Mouse (Mus musculus) lung, adult 18-20 months (tissue): Measurements from ENCODE around the gene Srbd1.

Source experiments
- DNase-seq, 2 experiments: peaks; one replicate each; pipeline ENCODE4 v3.0.0; 2022; ENCODE audit warnings: mixed read lengths in 2 of 2

Srbd1 gene

GRCm38 (mm10) chr17:86135835-86136234 is 9.1 kb downstream of the Srbd1 start:
- no peak for DNase-seq

GRCm38 (mm10) chr17:86134461-86134860 is 10.5 kb downstream of the Srbd1 start:
- DNase-seq = no peak

- DNase-seq = no peak
These were observed 12.4 kb downstream of the Srbd1 start for GRCm38 (mm10) chr17:86132534-86132933.

- DNase-seq = no peak
These were observed 16.8 kb downstream of the Srbd1 start for GRCm38 (mm10) chr17:86128198-86128597.

GRCm38 (mm10) chr17:86125908-86126307 is 19.1 kb downstream of the Srbd1 start:
- DNase-seq = no peak

- DNase-seq = no peak
These were observed 21.8 kb downstream of the Srbd1 start for GRCm38 (mm10) chr17:86123146-86123545.

GRCm38 (mm10) chr17:86096875-86097274 is 48.1 kb downstream of the Srbd1 start:
- no peak for DNase-seq

- no peak for DNase-seq
These were observed 51.9 kb downstream of the Srbd1 start for GRCm38 (mm10) chr17:86093124-86093523.

GRCm38 (mm10) chr17:86091631-86092030 is 53.3 kb downstream of the Srbd1 start:
- DNase-seq = no peak

- no peak for DNase-seq
These were observed 54.9 kb downstream of the Srbd1 start for GRCm38 (mm10) chr17:86089893-86090588.

GRCm38 (mm10) chr17:86087922-86088321 is 57.1 kb downstream of the Srbd1 start:
- no peak for DNase-seq

GRCm38 (mm10) chr17:86086191-86086590 is 58.8 kb downstream of the Srbd1 start:
- peak in 1 of 2 experiments; percentile 21 for DNase-seq

- DNase-seq = peak in 1 of 2 experiments; percentile 10
These were observed 61.8 kb downstream of the Srbd1 start for GRCm38 (mm10) chr17:86083207-86083606.

- DNase-seq = no peak
These were observed 66.9 kb downstream of the Srbd1 start for GRCm38 (mm10) chr17:86078060-86078459.

- DNase-seq = no peak
These were observed 77.5 kb downstream of the Srbd1 start for GRCm38 (mm10) chr17:86067444-86067843.

GRCm38 (mm10) chr17:86065833-86066232 is 79.1 kb downstream of the Srbd1 start:
- no peak for DNase-seq

- DNase-seq = peak; percentile 25 to 57
These were observed 81.5 kb downstream of the Srbd1 start for GRCm38 (mm10) chr17:86063461-86063860.

GRCm38 (mm10) chr17:86060911-86061310 is 84.1 kb downstream of the Srbd1 start:
- DNase-seq = no peak

- DNase-seq = no peak
These were observed 104.6 kb downstream of the Srbd1 start for GRCm38 (mm10) chr17:86040221-86040984.

GRCm38 (mm10) chr17:86039741-86040140 is 105.2 kb downstream of the Srbd1 start:
- DNase-seq = no peak

- DNase-seq = peak in 1 of 2 experiments; percentile 24
These were observed 106.7 kb downstream of the Srbd1 start for GRCm38 (mm10) chr17:86038211-86038648.

- no peak for DNase-seq
These were observed 109.4 kb downstream of the Srbd1 start for GRCm38 (mm10) chr17:86035576-86035975.

GRCm38 (mm10) chr17:86035146-86035545 is 109.8 kb downstream of the Srbd1 start:
- no peak for DNase-seq

- no peak for DNase-seq
These were observed 110.3 kb downstream of the Srbd1 start for GRCm38 (mm10) chr17:86034641-86035040.
